Mouse (Mus musculus) retina, adult 2 months (tissue): Measurements from ENCODE around the gene Xlr3a.
A peak's percentile ranks its signal among the peaks of the same experiment; 100 is the strongest.
"Not testable (repeated sequence)": the region's sequence is repeated elsewhere in the genome, so short reads cannot be mapped to it uniquely, and the experiment has no call there.

ENCODE experiments used
- DNase-seq: peaks from one replicate; pipeline ENCODE4 v3.0.0-alpha.2; 2012; ENCODE audit warnings: low read depth, low spot score

Gene Xlr3a

GRCm38 (mm10) chrX:73096941-73097508 is at the start of gene Xlr3a:
TSS of gene Xlr3a (minus strand) at chrX:73097095.
- DNase-seq, result not testable (repeated sequence)

GRCm38 (mm10) chrX:73143218-73143618 is 46.3 kb upstream of the Xlr3a start:
- DNase-seq, result not testable (repeated sequence)

DNA sequence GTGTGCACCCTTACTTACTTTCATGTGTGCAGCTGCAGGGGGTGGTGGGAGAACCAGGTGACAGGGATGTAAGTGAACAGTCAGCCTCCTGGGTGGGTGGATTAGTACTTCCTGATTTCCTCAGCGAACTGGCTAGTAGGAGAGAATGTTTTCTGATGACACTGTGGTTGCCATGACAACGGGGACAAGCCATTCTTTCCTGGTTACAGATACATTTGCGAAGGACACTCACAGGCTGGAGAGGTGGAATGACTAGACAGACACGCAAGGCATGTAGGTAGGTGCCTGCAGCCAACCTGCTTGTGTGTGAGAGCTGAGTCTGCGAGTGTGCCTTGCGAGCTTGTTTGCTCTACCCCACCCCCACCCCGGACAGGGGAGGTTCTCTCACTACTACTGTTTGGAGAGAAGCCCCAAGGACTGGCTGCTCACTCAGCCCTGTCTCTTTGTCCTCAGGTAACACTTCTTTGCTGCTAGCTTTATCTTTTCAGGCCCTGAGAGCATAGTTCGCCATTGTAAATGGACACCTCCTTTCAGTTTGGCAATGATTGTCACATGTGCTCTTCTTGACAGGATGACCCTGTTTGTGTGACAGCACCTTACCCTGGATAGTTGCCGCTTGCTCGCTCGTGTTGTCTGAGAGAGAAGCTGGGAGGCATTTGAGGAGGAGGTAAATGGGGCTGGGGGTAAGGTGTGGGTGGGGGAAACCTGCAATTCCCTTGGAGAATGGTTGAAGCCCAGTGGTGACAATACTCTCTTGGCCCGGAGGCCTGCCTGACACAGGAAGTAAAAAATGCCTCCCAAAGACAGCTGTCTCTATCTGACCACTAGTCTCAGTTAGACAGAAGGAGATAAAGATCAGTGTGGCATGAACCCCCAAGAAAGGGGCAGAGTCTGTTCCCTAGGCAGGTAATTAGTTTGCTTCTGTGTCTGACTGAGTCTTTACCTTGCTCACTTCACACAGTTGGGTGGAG is 26.2 kb upstream of the Xlr3a start:
- not testable (repeated sequence) for DNase-seq

GRCm38 (mm10) chrX:73116747-73117146 is 19.9 kb upstream of the Xlr3a start, which contains the start of gene Gm14685:
TSS of gene Gm14685 (plus strand) at chrX:73117047.
- DNase-seq, result not testable (repeated sequence)

- not testable (repeated sequence) for DNase-seq
Observed at GRCm38 (mm10) chrX:73082267-73083055, 14.4 kb downstream of the Xlr3a start, which contains the start of gene Xlr4a. TSS of gene Xlr4a (minus strand) at chrX:73082478.

GRCm38 (mm10) chrX:73066765-73067312 is 30.1 kb downstream of the Xlr3a start:
- not testable (repeated sequence) for DNase-seq

GRCm38 (mm10) chrX:73064415-73064793 is 32.5 kb downstream of the Xlr3a start, which contains the start of gene Pnma3:
TSS of gene Pnma3 (plus strand) at chrX:73064787.
- no peak for DNase-seq

GRCm38 (mm10) chrX:73063512-73064414 is 33.1 kb downstream of the Xlr3a start:
- DNase-seq, result no peak

GRCm38 (mm10) chrX:73062323-73062722 is 34.6 kb downstream of the Xlr3a start:
- no peak for DNase-seq

- no peak for DNase-seq
Observed at GRCm38 (mm10) chrX:73061528-73061927, 35.4 kb downstream of the Xlr3a start.

DNA sequence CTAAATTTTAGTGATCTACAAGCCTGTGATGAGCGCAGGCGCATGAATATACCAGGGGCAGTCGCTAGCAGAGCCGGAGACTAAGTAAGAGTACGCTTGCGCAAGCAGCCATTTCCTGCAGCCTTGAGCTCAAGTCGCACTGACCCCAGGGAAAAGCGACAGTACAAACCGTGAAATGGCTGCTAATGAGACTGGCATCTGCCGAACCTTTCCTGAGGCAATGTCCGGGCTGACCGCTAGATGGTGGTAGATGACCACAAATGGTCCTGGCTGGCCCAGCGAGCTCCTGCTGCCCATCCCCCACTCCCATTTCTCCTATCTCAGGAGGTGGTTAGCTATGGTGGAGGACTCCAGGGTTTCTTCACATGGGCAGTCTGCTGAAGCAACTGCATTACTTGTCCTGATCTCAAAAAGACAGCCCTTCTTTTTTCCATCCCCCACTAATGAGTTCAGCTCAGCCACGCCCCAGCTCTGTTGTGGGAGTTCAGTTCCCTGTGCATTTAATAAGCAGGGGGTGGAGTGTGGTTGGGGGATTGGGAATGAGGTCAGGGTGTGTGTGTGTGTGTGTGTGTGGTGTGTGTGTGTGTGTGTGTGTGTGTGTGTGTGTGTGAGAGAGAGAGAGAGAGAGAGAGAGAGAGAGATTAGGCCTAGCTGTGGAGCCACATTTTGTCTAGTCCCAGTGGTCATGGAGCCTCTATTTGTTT is 42.9 kb downstream of the Xlr3a start:
- peak; percentile 85 for DNase-seq

- no peak for DNase-seq
Observed at GRCm38 (mm10) chrX:73039666-73040065, 57.2 kb downstream of the Xlr3a start.

DNA sequence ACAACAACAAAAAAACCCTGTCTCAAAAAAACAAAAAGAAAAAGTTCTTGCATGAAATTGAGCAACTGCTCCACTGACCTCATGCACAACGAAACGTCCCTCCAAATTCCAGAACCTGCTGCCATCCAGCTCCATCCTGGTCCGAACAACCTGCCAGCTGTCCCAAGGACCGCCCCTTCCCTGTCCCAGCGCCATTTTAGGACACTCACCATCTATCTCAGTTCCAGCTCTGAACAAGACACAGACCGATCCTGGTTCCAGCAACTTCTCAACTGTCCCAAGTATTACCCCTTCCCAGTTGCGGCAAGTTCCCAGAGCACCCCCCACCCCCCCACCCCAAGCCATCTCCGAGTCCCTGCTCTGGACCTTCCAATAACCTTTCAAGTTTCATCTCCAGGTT is 58.1 kb downstream of the Xlr3a start:
- DNase-seq, result no peak

DNA sequence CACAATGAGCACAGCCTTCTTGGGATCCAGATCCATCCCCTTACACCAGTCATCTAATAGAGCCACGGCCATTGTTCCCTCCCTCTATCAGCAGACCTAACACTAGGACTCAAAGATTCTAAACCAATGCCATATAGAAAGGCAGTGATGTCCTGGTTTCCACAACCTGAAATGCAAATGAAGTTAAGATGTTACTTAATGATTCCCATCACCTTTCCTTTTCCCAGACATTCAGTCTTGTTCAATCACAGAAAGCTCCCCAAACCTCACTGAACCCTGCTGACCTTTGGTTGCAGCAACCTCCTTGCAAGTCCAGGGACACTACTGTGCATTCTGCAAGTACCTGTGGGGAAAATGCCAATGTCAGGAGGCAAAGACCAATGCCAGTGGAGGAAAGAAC is 59.9 kb downstream of the Xlr3a start, which contains the start of gene Pnma5:
Pnma5 (minus strand) TSS at position 101 of the 400 bp plus-strand sequence.
- DNase-seq, result no peak
